Mouse (Mus musculus) left cerebral cortex, adult 8-10 months (tissue): Measurements from ENCODE around the gene Gm609. TPM values are rescaled to one million over a fixed set of nuclear protein-coding genes. Genes with fewer than 3 reads are reported as not detected.

Experiments used
- DNase-seq, 2 experiments: peaks; one replicate each; pipeline ENCODE4 v3.0.0; 2022; ENCODE audit warnings: low spot score in 2 of 2
- total RNA-seq, 4 experiments: library from RNA; stranded (reverse); gene quantifications; 2 replicates each; pipeline ENCODE4 v1.2.4; 2022

The Gm609 gene
- total RNA-seq, 4 experiments from 2014 or later = 0.25 to 0.41 (median 0.38) TPM

GRCm38 (mm10) chr16:45397440-45397839 lies 95.3 kb downstream of the Gm609 start:
- DNase-seq = no peak

DNA sequence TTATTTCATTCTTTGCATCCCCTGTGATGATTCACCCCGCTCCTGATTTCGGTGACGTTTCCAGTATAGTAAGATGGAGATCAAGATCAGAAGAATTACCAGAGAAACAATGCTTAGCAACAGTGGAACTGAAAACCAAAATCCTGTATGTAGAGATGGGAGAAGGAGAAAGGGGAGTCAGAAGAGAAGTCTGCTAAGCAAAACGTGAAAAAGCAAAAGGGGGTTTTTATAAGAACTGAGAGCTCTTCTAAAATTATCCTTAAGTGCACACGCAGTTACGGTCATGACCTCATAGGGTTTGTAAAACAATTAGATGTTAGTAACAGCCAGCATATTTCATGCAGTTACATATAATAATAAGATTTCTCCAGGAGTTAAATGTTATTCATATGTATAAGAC lies 100.5 kb downstream of the Gm609 start:
- no peak for DNase-seq

DNA sequence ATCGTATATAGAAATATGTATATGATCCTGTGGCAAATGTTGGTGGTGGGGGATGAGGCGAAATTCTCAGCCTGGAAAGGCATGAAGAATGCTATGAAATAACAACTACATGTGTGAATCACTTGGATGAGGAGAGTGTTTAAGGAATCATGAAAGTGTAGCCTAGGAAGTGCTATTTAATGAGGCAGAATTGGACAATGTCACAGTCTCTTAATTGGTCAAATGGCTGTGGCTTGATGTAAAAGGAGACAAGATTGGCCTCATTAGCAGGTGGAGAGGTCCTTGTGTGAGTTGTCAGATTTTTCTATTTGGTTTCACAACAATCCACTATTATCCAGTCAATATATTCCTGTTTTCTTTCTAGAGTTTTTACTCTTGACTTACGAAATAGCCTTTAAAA lies 101.1 kb downstream of the Gm609 start:
- DNase-seq = no peak

- DNase-seq = no peak
These were observed 102.3 kb downstream of the Gm609 start for GRCm38 (mm10) chr16:45390286-45390956.

DNA sequence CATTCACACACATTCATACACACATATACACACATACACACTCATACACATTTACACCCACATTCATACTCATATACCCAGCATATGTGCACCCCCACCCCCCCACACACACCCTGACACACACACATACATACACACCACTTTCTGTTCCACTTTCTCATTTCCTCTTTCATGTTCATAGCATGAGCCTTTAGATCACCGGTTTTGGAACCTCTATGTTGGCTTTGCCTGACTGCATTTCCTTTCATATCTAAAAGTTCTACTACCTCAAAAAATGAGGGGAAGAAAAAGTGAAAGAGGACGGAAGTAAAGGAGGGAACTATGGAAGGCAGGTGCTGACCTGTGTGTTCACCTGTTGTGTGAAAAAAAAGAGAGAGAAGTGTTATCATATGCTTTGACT lies 102.9 kb downstream of the Gm609 start:
- no peak for DNase-seq

DNA sequence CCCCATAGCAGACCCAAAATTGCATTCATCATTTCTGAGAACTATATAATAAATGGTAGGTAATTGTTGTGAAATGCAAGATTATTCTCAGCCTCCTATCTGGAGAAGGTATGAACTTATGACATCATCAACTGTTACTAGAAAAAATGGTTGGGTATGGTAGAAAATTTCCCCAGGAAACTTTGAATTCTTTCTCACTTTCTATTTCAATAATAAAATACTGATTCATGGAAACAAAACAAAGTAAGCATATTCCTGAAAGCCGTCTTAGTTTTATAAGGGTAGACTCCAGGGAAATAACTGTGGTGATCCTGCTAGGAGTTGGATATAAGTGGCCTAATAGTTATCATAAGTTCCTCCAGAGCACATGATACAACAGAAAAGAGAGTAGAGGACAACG lies 103.7 kb downstream of the Gm609 start:
- DNase-seq = no peak

DNA sequence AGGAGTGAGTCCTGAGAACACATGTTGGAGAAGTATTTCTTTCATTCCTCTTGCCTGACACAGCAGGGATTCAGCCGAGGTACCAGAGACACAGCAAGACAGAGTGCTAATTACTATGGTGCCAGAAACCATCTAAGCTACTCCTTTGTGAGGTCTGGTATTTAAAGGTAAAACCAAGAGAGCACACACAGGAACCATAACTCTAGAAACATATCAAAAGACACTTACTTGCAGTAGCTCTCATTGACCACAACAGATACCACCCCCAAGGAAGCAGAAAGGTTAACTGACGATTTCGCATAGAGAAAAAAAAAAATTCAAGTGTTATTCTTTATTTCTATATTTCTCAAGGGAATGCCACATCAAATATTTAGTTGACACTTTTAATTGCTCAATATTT lies 111.0 kb downstream of the Gm609 start:
- DNase-seq = no peak

GRCm38 (mm10) chr16:45378959-45379358 lies 113.8 kb downstream of the Gm609 start:
- no peak for DNase-seq

GRCm38 (mm10) chr16:45378147-45378943 lies 114.4 kb downstream of the Gm609 start:
- no peak for DNase-seq

DNA sequence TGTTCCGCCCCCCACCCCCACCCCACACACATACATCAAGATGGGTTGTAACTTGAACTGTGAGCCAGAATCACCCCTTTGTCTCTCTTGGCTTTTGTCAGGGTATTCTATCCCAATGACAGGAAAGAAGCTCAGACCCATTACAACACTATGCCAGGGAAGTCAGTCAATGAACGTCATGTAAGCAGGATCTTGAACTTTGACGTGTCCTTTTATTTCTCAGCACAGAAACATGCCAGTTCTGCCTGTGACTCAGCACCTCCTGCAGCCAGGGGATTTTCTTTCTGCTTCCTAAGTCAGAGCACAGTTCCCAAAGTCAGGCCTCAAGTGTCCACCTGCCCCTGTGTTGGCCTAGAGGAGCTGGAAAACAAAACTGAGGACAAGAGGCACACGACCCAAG lies 115.4 kb downstream of the Gm609 start:
- DNase-seq = no peak

DNA sequence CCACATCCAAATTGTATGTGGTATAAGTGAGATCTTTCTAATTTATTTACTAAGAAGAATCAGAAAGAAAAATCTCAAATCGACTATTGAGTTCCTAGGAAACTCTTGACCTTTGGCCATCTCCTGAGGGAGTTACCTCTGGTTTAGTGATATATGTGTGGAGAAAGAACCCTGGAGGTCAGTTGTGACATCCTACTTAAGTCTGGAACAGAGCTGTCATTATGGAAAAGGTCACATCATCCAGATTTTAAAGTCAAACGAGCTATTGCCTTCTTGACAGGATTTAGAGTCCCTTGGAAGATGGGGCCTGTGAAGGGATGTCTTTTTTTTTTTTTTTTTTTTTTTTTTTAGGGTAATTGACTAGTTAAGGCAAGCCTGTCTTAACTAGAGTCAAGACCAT lies 116.0 kb downstream of the Gm609 start:
- DNase-seq = no peak

GRCm38 (mm10) chr16:45376294-45376693 lies 116.5 kb downstream of the Gm609 start:
- DNase-seq = peak in 1 of 2 experiments; percentile 12

DNA sequence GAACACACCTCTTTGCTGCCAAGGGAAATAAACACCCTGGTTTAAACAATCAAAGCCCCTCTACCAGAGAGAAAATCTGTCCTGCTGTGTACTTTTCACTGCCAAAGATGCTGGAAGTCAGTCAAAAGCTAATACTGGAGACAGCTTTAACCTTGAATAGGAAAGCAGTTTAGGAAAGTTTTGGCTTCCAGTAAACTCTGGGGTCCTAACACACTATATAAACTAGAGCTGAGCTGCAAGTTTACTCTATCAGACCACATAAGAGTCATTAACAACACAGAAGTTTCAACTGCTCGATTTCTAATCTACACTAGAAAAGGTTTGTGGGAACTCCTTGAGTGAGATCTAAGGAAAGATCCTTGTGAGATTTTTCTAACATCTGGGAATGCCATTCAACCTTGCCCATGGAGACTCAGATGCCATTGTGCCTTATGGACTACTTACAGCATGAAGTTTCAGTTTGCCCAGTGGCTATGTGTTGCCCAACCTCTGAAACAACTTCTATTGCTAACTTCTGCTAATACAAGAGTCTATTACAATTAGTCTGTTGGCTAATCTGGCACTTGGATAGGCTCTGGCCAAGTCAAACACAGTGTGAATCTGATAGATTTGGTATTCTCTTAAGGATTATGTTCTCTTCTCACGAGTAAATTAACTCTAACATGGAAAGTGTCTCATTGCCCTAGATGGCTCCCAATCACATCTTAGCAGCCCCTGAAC lies 117.1 kb downstream of the Gm609 start:
- no peak for DNase-seq

DNA sequence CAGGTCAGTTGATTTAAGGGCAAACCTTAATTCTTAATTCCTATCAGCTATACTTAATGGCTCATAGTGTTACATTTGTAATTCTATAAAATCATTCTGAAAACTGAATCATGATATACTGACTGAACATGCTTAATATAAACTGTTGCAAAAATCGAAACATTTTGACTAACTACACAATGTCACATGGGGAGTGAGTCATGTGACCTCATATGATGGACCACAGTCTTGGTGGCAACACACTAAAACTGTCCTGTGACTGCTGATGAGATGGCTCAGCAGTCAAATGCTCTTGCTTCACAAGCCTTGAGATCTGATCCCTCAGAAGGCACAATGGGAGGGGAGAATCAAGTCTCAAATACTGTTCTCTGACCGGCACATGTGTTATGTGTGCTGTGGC lies 118.7 kb downstream of the Gm609 start:
- no peak for DNase-seq

- DNase-seq = no peak
These were observed 121.7 kb downstream of the Gm609 start for GRCm38 (mm10) chr16:45371076-45371475.

DNA sequence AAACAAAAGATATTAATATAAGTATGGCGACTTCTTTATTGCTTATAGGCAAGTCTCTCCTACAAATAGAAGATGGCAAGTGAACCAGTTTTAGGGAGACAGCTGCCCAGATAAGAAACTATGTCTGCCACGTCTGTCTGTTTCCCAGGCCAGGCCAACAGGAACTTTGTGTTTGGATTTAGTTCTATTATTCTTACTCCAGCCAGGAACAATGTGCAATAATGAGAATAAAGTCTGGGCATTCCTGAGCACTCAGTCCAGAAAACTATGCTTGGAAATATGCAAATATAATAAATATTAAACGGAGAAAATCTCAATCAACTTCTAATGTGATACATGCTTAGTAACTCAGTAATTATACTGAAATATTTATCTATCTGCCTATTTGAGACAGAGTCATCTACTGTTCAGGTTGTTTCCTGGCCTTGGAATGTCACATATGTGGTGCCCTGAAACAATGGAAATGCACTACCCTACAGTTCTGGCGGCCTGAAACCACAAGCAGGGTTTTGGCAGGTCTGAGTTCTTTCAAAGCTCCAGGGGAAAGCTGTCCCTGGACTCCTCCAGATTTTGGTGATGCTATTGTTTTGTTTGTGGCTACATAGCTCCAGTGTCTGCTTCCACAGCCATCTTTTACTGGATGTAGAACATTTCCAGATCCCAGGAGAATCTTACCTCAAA lies 123.3 kb downstream of the Gm609 start:
- DNase-seq = no peak

DNA sequence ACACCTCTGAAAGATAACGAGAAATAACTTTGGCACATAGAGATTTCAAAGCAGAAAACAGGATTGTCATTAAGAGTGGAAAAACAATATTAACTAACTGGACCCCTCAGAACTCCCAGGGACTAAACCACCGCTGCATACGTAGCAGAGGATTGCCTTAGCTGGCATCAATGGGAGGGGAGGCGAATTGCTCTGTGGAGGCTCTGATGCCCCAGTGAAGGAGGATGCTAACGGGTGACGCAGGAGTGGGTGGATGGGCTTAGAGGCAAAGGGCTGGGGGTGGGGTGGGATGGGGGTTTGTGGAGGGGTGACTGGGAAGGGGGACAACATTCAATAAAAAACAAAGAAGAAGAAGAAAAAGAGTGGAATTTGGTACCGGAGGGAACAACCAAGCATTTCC lies 126.7 kb downstream of the Gm609 start:
- no peak for DNase-seq

DNA sequence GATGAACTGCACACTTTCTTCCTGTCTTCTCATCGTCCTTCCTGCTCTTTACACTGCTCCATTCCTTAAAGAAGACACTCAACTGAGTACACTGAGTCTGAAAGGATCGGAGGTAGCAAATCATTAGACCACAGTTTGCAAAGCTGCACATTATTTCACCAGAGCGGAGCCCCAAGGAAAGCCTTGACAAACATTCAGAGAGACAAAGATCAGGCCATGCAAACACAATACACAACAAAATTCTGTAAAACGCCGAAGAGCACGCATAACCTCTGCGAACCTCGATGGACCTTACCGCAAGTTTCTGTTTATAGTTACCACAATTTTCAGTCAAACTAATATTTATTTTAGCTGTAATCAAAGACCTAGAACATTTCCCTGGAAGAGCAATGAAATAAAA lies 127.4 kb downstream of the Gm609 start:
- no peak for DNase-seq

GRCm38 (mm10) chr16:45364627-45365026 lies 128.1 kb downstream of the Gm609 start:
- DNase-seq = no peak

- no peak for DNase-seq
These were observed 129.2 kb downstream of the Gm609 start for GRCm38 (mm10) chr16:45363480-45364045.
